Mouse (Mus musculus): Measurements from ENCODE around the gene Kcnn1. TPM values are rescaled to one million over a fixed set of nuclear protein-coding genes. Genes with fewer than 3 reads are reported as not detected.

Kcnn1 gene
- polyA plus RNA-seq (2014; fragmentation: Illumina TruSeq; extraction: RNeasy Lipid Tissue Mini Kit (QIAGEN cat#74804); ENCODE audit: low read depth, low replicate concordance) = not detected

GRCm38 (mm10) chr8:70862824-70863641 lies at the start of gene Kcnn1:
Gene Kcnn1, minus strand, starts transcription at chr8:70863258.

GRCm38 (mm10) chr8:70905831-70906736 lies 43.0 kb upstream of the Kcnn1 start, which contains the start of gene Map1s:
Gene Map1s, plus strand, starts transcription at chr8:70905932.

GRCm38 (mm10) chr8:70897021-70897680 lies 34.1 kb upstream of the Kcnn1 start, which contains the start of gene Rpl18a:
Gene Rpl18a, minus strand, starts transcription at chr8:70897412.

GRCm38 (mm10) chr8:70892022-70892895 lies 29.2 kb upstream of the Kcnn1 start, which contains the start of gene Slc5a5:
Gene Slc5a5, minus strand, starts transcription at chr8:70892757.

GRCm38 (mm10) chr8:70873364-70873985 lies 10.4 kb upstream of the Kcnn1 start, which contains the start of gene Ccdc124:
Gene Ccdc124, minus strand, starts transcription at chr8:70873935.

GRCm38 (mm10) chr8:70839408-70840351 lies 23.4 kb downstream of the Kcnn1 start, which contains the start of gene Arrdc2:
Gene Arrdc2, minus strand, starts transcription at chr8:70839720.

GRCm38 (mm10) chr8:70808239-70808638 lies 54.8 kb downstream of the Kcnn1 start, which contains the start of gene Il12rb1:
Gene Il12rb1, plus strand, starts transcription at chr8:70808449.

GRCm38 (mm10) chr8:70804481-70805206 lies 58.4 kb downstream of the Kcnn1 start, which contains the start of gene Mast3:
Gene Mast3, minus strand, starts transcription at chr8:70805054.

Other genes with a start within 250 kb of the Kcnn1 start
- not detected for gene Lrrc25, start 247.1 kb downstream of the Kcnn1 start, polyA plus RNA-seq (2014; fragmentation: Illumina TruSeq; extraction: RNeasy Lipid Tissue Mini Kit (QIAGEN cat#74804); ENCODE audit: low read depth, low replicate concordance)
- gene Gdf15, start 230.8 kb downstream of the Kcnn1 start, polyA plus RNA-seq (2014; fragmentation: Illumina TruSeq; extraction: RNeasy Lipid Tissue Mini Kit (QIAGEN cat#74804); ENCODE audit: low read depth, low replicate concordance) = not detected
- gene Pgpep1, start 202.9 kb downstream of the Kcnn1 start, polyA plus RNA-seq (2014; fragmentation: Illumina TruSeq; extraction: RNeasy Lipid Tissue Mini Kit (QIAGEN cat#74804); ENCODE audit: low read depth, low replicate concordance) = 13.4 TPM
- gene Lsm4, start 190.0 kb downstream of the Kcnn1 start, polyA plus RNA-seq (2014; fragmentation: Illumina TruSeq; extraction: RNeasy Lipid Tissue Mini Kit (QIAGEN cat#74804); ENCODE audit: low read depth, low replicate concordance) = not detected
- gene Jund, start 164.3 kb downstream of the Kcnn1 start, polyA plus RNA-seq (2014; fragmentation: Illumina TruSeq; extraction: RNeasy Lipid Tissue Mini Kit (QIAGEN cat#74804); ENCODE audit: low read depth, low replicate concordance) = 44.0 TPM
- gene Iqcn, start 159.8 kb downstream of the Kcnn1 start, polyA plus RNA-seq (2014; fragmentation: Illumina TruSeq; extraction: RNeasy Lipid Tissue Mini Kit (QIAGEN cat#74804); ENCODE audit: low read depth, low replicate concordance) = not detected
- gene Gm3336, start 144.7 kb downstream of the Kcnn1 start, polyA plus RNA-seq (2014; fragmentation: Illumina TruSeq; extraction: RNeasy Lipid Tissue Mini Kit (QIAGEN cat#74804); ENCODE audit: low read depth, low replicate concordance) = 31.1 TPM
- gene Pde4c, start 139.5 kb downstream of the Kcnn1 start, polyA plus RNA-seq (2014; fragmentation: Illumina TruSeq; extraction: RNeasy Lipid Tissue Mini Kit (QIAGEN cat#74804); ENCODE audit: low read depth, low replicate concordance) = 0.19 TPM
- gene Rab3a, start 108.6 kb downstream of the Kcnn1 start, polyA plus RNA-seq (2014; fragmentation: Illumina TruSeq; extraction: RNeasy Lipid Tissue Mini Kit (QIAGEN cat#74804); ENCODE audit: low read depth, low replicate concordance) = 1.7 TPM
- 1.7 TPM for gene Mpv17l2, start 102.3 kb downstream of the Kcnn1 start, polyA plus RNA-seq (2014; fragmentation: Illumina TruSeq; extraction: RNeasy Lipid Tissue Mini Kit (QIAGEN cat#74804); ENCODE audit: low read depth, low replicate concordance)
- gene Pik3r2, start 86.5 kb downstream of the Kcnn1 start, polyA plus RNA-seq (2014; fragmentation: Illumina TruSeq; extraction: RNeasy Lipid Tissue Mini Kit (QIAGEN cat#74804); ENCODE audit: low read depth, low replicate concordance) = 1.5 TPM
- 1.9 TPM for gene Mast3, start 58.2 kb downstream of the Kcnn1 start, polyA plus RNA-seq (2014; fragmentation: Illumina TruSeq; extraction: RNeasy Lipid Tissue Mini Kit (QIAGEN cat#74804); ENCODE audit: low read depth, low replicate concordance)
- gene Il12rb1, start 54.8 kb downstream of the Kcnn1 start, polyA plus RNA-seq (2014; fragmentation: Illumina TruSeq; extraction: RNeasy Lipid Tissue Mini Kit (QIAGEN cat#74804); ENCODE audit: low read depth, low replicate concordance) = not detected
- gene Arrdc2, start 23.5 kb downstream of the Kcnn1 start, polyA plus RNA-seq (2014; fragmentation: Illumina TruSeq; extraction: RNeasy Lipid Tissue Mini Kit (QIAGEN cat#74804); ENCODE audit: low read depth, low replicate concordance) = 3.8 TPM
- gene Ccdc124, start 10.7 kb upstream of the Kcnn1 start, polyA plus RNA-seq (2014; fragmentation: Illumina TruSeq; extraction: RNeasy Lipid Tissue Mini Kit (QIAGEN cat#74804); ENCODE audit: low read depth, low replicate concordance) = not detected
- not detected for gene Slc5a5, start 29.5 kb upstream of the Kcnn1 start, polyA plus RNA-seq (2014; fragmentation: Illumina TruSeq; extraction: RNeasy Lipid Tissue Mini Kit (QIAGEN cat#74804); ENCODE audit: low read depth, low replicate concordance)
- 55.6 TPM for gene Rpl18a, start 34.2 kb upstream of the Kcnn1 start, polyA plus RNA-seq (2014; fragmentation: Illumina TruSeq; extraction: RNeasy Lipid Tissue Mini Kit (QIAGEN cat#74804); ENCODE audit: low read depth, low replicate concordance)
- 1.5 TPM for gene Map1s, start 42.7 kb upstream of the Kcnn1 start, polyA plus RNA-seq (2014; fragmentation: Illumina TruSeq; extraction: RNeasy Lipid Tissue Mini Kit (QIAGEN cat#74804); ENCODE audit: low read depth, low replicate concordance)

Data from sigmoid colon, adult 10 weeks (tissue).